Mouse (Mus musculus) kidney, postnatal 25 days (tissue): ENCODE data around the gene Robo4.

Source experiments
- DNase-seq, 2 experiments: peaks; one replicate each; pipeline ENCODE4 v3.0.0; 2021; ENCODE audit warnings: mixed read lengths in 2 of 2

The Robo4 gene

DNA sequence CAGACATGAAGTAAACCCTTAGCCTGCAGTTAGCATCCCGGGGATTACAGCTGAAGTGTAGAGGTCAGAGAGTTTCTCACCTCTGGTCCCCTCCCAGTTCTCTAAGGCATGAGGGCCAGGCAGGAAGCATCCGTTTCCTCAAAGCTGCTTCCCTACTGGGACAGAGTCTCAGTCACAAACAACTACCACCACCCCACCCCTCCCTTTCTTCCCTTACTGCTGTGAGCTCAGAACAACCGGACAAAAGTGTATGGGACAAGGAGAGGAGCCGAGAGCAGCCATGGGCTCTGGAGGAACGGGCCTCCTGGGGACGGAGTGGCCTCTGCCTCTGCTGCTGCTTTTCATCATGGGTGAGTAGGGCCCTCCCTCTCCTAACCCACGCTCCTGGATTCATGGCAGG, at the start of gene Robo4:
Robo4 (plus strand) TSS at position 96 of the 400 bp plus-strand sequence.
- DNase-seq = peak; percentile 67 to 83

DNA sequence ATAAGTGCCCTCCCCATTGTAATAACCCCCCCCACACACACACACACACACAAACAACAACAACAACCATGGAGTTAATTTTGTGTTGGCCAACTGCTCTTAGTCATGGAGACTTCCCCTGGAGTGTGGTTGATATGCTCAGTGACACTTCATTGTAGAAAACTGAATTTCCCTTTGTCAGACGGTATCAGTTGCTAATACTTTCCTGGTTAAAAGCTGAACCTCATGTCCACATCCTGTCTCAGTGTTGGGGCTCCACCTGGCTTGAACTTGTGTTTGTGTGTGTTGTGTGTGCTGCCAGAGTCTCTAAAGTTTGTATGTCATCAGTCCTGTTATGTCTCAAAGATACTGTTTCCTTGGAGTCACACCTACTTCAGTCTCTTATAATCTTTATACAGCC, 47.2 kb upstream of the Robo4 start:
- DNase-seq = no peak

DNA sequence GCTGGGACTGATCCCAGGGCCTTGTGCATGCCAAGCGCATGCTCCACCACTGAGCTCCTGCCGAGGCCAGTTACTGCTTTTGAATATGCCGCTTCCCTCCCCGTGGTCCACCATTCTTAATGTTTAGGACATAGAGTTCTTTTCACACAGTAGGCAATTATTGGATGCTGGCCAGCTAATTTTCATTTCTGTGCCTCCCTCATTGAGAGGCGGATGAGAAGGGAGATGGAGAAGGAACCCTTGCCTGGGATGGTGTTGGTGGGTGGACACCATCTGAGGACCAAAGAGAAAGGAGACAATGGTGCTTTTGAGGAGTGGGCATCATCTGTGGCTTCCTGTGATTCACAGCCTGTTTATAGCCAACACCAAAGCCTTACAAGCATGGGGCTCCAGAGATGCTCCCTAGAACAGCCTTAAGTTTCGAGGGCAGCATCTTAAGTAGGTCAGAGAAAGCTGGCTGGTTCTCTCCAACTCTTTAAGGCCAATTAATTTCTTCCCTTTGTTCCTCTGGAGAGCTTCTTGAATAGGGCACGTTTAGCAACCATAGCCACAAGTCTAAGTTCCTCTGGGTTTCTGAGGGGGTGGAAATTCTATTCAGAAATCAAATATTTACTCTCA, 42.9 kb upstream of the Robo4 start:
- DNase-seq = no peak

DNA sequence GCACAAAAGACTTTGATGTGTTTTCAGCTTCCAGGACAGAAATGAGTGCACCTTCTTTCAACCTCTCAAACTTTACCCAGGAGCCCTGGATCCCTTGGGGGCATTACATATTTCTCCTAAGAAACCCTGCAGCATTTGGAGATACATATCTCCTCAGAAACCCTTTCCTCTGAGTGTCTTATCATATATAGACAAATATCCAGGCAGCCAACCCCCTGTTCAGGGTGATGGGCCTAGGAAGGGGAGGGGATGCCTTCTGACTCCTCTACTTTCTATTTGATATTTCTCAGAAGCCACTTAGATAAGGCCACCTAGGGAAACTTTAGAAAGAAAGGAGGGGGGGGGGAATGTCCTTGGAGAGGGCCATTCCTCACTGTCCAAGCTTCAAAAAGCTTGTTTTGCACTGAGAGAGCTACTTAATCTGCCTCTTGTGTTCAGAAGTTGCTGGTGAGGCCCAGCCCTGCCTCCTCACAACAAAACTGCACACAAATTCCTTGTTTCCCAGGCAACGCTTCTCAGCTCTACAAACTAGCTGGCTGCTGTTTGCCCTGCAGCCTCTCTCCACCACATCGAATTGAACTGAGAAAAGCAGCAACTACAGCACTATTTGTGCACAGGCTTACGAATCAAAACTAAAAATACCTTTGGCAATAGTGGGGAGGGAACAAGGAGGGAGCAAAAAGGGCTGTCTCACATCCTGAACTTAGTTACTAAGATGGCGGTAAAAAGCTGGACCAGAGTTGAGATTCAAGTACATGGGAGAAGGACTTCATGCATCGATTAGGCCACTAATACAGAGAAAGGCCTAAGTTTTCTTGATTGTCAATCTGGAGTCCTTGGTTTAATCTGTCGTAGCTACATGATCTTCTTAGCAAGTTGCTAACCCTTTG, 42.1 kb upstream of the Robo4 start:
- DNase-seq = peak; percentile 23 to 47

DNA sequence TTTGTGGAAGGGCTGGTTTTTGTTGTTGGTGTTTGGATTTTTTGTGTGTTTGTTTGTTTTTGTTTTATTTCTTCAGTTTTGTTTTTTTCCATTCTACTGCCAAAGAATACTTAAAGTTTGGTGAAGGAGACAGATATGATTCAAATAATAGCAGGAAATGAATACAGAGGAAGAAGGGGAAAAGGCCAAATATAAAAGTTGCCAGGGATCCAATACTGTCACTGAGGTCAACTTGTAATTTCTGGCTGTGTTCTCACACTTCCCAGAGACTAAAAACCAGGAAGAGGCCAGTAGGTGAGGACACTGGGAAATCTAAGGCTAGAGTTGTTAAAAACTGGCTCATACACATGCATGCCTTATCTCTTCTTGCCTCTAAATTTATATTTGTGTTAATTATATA, 39.6 kb upstream of the Robo4 start:
- DNase-seq = no peak

DNA sequence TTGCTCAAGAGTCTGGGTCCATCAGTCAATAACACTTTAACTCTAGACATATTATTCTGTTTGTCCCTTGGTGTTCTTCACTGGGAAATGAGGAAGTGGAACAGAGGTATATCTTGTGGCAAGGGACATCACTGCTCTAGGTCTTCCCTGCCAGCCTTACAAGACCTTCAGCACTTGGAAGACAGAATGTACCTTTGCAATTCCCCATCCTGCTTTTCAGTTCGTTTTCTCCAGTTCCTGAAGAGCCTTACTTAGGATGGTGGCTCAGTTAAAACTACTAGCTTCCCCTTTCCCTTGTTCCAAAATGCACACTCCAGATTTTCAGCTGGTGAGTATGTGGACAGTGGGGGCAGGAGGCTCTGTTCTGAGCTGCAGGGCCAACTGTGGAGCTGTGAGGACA, 38.8 kb upstream of the Robo4 start:
- no peak for DNase-seq

DNA sequence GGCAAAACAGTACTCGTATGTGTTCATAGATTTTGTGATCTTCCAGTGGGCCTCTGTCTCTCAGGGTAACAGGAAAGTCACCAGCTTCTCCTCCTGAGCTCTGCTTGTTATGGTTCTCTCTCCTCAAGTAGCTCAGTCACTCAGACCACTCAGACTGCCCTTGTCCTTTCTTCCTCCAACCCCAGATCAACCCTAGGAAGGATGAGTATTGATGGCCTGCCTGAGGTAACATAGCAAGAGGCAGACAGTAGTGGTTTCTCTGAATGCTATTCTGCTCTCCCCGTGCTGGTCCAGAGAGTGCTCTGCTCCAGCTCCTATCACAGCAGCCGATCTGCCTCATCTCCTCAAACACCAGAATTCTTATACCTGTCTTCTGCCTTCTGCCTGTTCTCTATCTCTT, 38.1 kb upstream of the Robo4 start:
- DNase-seq = no peak

DNA sequence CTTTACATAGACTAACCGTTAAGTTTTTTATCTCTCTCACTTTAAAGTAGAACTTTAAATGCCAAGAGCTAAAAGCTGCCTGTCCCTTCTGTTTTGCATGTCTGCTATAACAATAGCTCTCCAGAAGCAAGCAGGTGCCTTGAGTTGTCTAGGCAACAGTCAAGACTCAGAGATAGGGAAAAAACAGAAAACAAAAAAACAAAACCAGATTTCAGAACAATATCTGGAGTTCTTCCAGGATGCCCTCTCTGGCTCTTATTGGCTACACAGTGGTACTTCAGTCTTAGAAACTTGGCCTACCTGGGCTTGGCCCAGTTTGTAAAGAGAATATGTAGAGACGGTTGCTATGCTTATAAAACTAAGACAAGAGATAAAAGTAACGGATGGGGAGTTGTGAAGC, 37.3 kb upstream of the Robo4 start:
- DNase-seq = no peak

DNA sequence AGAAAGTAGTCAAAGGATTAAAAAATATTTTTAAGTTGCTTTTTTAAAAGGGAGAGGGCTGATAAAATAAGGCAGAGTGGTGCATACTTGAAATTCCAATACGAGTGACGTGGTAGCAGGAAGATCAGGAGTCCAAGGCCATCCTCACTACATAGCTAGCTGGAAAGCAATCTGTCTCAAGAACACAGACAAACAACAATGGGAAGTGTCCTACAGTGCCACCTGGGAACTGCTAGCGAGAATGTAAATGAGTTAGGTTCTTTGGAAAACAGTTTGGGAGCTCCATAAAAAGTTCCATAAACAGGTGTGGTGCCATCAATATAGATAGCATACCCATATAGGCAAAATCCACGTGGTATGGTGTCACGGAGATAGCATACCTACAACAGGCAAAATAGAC, 36.0 kb upstream of the Robo4 start:
- DNase-seq = no peak

DNA sequence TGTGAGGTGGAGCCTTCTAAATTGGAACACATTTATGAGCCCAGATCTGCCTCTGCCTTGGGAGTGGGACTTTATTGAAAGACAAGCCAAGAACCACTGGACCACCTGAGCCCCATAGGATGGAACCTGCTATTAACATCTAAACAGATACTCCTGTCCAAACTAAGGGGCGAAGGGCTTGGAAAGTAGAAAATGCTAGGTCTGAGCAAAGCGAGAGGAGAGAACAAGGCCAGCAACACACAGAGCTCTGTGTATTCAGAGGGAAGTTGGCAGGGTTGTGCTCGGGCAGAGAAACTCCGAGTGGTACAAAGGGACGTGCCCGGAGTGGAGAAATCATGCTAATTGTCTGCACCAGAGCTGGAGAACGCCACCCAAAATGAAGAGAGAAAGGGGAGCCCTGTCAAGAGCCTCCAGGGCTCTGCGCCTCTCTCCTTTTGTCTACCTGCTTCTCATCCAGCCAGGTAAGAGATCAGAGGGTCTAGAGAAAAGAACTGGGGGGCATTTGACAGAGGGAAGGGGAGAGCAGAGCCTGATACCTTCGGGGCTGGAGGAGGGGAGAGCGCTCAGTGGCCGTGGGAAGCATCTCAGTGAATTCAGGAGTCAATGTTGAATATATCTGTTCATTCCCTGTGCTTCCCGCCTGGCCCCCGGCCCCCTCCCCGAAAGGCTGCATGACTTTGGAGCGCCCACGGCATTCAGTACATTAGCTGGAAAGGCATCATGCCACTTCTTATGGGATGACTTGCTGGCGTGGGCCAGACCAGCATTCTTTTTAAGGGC, 34.2 kb upstream of the Robo4 start, which contains the start of gene Hepacam:
Hepacam (plus strand) TSS at position 51 of the 780 bp plus-strand sequence.
- DNase-seq = no peak

DNA sequence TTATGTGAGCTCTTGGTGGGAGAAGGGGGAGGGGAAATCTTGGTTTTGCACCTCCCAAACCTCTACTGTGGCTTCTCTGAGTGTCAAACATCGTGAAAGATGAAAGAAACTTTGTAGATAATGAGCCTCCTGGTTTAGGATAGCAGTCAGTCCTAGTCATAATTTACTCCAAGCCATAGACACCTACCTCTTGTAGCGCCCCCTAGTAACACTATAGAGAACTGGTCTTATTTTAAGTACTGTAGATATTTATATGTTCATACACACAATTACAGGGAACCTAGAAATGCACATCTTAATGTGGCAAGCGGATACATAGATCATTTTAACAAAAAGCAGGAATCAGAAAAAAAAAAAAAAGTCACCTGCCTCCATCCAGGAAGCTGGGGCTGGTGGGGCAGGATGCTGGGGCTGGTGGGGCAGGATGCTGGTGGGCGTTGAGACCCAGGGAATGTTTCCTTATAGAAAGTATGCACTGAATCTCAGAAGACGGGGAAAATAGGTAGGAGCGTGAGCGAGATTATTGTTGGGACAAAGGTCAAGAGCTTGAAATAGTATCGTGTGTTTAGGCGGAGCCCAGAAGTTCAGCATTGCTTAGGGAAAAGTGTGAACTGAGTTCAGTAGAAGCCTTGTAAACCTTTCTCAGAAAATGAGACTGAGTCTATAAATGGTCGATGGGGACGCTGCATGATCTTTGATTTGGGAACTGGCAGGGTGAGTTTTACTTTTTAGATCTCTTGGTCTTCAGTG, 33.4 kb upstream of the Robo4 start:
- peak in 1 of 2 experiments; percentile 45 for DNase-seq

DNA sequence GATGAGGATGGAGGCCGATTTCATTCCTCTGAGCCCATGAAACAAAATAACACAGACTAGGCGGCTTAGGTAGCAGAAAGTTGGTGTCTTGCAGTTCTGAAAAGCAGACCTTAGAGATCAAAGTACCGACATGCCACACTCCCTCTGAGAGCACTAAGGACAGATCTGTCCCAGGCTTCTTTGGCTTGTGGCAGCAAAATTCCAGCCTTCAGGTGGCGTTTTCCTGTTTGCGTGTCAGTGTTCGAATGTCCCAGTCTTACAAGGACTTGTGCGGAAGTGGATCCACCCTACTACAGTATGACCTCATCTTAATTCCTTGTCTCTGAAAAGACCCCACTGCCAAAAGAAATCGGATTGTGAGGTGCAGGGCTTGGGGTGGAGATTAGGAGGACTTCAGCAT, 32.8 kb upstream of the Robo4 start:
- peak; percentile 66 to 75 for DNase-seq

DNA sequence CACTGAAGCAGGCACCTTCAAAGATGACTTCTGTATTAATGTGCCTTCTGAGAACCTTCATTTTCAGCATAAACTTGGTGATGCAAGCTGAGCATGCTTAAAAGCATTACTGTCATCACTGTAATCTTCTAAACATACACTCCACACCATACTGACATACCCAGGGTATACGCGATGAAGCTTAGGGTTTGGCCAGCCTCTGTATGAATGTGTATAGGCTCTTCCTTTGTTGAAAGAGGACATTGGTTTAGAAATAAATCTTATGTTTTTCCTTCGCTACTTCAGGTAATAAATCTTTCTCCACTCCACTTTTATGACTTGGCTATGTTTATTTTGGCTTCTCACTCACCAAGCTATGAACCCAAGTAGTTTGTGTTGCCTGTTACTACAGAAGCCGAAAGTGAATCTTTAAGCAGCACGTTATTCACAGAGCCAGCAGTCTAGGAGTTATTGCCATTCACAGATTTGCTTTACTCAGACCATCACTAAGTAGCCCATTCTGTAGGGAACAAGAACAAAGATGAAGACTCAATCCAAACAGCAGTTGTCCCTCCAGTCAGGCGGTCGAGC, 30.4 kb upstream of the Robo4 start:
- DNase-seq = no peak

DNA sequence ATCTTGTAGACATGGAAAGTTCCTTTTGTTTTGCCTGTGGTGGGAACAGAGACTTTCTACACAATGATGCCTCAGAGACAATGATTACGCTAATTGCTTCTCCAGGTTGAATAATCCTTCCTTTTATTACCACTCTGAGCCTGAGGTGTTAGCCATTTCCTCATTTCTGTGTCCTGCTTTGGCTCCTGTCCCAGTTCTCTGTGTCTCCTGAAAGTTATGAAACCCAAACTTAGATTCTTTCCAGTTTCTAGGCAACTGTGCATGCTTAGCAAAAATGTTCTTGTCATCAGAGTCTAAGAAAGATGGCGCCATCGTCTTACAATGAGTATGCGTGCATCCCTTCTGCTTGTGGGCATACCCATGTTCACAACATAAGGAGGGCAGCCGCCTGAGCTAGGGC, 26.0 kb upstream of the Robo4 start:
- peak in 1 of 2 experiments; percentile 17 for DNase-seq

DNA sequence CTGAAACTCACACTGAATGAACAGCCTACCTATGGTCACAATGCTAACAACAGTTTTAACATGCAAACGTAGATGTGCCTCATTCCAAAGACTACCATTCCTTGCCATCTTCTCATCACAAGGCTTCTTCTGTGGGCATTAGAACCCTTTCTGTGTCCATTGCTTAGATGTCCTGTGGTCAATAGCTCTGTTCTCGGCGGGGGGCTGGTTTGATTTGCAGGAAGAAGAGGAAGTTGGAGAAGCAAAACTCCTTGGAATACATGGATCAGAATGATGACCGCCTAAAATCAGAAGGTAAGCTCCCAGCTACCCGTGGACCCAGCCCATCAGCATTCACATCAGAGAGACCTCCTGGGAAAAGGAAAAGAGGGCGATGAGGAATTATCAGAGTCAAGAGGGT, 18.5 kb upstream of the Robo4 start:
- DNase-seq = no peak

DNA sequence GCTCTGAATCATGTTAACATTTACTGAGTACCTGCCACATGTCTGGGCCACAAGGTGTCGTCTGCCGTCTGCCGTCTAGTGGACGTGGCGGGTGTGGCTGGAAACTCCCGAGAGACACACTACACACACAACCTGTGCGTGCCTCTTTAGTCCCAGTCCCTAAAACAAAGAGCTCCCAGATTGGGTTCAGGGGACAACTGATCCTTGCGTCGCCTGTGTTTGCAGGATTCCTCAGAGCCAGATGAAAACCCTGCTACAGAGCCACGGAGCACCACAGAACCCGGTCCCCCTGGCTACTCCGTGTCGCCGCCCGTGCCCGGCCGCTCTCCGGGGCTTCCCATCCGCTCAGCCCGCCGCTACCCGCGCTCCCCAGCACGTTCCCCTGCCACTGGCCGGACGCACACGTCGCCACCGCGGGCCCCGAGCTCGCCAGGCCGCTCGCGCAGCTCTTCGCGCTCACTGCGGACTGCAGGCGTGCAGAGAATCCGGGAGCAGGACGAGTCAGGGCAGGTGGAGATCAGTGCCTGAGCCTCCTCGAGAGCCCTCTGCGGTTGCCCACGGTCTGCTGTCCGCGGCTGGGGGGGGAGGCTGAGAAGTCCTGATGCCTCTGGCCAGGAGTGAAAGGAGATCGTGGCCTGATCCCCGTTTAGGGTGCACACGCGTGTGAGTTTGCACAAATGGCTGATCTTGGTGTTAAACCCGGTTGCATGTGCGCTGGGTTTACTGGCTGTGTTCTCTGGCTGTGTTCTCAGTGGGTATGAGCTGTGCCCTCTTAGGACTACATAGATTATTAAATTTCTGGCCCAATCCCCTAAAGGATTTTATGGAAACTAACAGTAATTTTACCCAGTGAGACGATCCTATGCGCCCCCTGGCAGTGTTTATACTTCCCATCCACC, 17.2 kb upstream of the Robo4 start:
- DNase-seq = peak; percentile 37 to 66

DNA sequence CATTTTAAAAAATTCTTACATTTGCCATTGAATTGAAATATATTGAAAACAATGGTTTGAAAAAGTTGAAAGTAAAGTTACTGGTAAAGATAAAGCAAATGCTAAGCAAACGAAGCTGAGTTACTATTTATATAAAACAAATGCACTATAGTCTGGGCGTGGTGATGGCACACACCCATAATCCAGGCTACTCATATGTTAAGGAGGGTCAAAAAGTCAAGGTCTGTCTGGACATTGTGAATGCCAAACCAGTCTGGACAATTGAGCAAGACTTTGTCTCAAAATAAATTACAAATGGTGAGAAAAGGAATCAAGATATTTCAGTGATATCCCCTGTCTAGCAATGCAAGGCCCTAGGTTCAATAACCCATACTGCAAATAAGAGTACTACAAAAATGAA, 10.8 kb upstream of the Robo4 start:
- no peak for DNase-seq

DNA sequence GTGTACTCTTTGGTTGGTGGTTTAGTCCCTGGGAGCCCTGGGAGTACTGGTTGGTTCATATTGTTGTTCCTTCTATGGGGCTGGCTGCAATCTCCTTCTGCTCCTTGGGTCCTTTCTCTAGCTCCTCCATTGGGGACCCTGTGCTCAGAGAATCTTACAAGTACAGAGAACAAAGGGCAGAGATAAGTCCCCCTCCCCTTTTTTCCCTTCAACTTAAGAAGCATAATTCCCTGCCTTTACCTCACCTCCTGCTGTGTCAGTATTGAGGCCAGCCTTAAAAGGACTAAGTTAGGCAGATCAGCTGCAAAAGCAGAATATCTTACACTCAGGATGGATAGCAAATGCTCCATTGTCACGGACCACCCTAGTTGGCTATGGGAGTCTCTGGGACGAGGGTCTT, 9.6 kb upstream of the Robo4 start:
- no peak for DNase-seq

DNA sequence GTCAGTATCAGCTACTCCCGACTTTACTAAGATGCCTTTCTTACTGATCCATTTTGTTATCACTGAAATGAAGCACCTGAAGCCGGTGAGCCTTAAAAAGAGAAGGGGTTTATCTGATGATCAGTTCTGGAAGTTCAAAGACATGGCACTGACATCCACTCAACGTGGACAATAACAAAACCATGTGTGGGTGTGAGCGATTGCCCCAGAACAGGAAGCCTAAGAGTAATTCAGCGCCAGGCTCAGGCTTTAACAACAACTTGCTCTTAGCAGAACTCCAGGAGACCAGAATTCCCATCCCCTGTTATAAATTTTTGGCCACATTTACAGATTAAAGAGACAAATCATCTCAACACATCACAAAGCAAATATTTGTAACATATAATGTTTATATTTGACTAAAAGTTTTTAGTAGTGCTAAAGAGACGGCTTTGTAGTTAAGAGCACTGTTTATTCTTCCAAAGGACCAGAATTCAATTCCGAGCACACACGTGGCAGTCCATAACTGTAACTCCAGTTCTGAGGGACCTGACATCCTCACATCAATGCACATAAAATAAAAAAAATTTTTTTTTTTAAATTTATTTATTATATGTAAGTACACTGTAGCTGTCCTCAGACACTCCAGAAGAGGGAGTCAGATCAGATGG, 8.1 kb upstream of the Robo4 start:
- DNase-seq = no peak

DNA sequence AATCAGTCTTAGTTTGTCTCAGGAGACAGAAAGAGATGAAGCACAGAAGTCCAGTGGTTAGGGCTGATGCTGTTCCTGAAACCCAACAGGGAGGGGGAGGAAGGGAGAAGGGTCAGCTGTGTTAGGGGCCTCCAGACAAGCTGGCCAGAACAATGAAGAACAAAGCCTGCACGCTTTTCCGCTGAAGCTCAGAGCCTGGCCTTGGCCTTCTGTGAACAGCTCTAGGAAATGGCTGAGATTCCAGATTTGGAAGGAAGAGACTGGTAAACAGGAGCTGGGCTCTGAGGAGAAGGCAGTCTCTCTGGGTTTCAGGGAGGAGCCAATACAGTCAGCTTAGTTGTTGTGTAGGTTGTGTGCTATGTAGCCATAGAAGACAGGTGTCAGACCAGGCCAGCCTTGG, 1.1 kb upstream of the Robo4 start:
- DNase-seq = peak; percentile 39 to 84

DNA sequence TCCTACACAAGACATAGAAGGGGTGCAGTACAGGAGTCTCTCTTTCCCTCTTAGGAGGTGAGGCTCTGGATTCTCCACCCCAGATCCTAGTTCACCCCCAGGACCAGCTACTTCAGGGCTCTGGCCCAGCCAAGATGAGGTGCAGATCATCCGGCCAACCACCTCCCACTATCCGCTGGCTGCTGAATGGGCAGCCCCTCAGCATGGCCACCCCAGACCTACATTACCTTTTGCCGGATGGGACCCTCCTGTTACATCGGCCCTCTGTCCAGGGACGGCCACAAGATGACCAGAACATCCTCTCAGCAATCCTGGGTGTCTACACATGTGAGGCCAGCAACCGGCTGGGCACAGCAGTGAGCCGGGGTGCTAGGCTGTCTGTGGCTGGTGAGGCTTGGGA, 804 bp downstream of the Robo4 start:
- DNase-seq = no peak
